Mouse (Mus musculus): ENCODE data around the gene Tmem202.

The Tmem202 gene

GRCm38 (mm10) chr9:59539441-59540137, at the start of gene Tmem202, which contains the start of gene Hexa:
Gene Tmem202, minus strand, starts transcription at chr9:59539847.
Gene Hexa, plus strand, starts transcription at chr9:59539540.
- DNase-seq (ENCODE audit: low spot score) = peak; percentile 88

- peak; percentile 33 for DNase-seq (ENCODE audit: low spot score)
Measured at GRCm38 (mm10) chr9:59588710-59589671, 49.3 kb upstream of the Tmem202 start.

DNA sequence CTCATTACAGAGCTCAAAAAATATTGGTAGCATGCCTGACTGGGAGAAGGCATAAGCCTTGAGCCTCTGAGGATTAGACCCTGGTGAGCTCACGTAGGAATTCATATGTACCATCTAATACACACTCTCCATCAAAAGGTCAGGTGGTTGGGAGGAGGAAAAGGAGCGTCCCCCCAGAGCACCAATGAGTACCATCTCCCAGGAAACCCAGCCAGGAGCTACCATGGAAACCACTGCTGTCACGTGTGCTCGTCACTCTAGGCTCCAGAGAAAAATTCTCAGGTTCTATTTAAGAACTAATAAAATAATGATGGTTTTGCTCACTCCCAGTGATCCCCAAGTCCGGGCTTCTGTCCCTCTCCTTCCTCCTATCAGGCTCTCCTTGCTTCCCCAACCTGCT, 48.6 kb upstream of the Tmem202 start:
- DNase-seq (ENCODE audit: low spot score) = no peak

DNA sequence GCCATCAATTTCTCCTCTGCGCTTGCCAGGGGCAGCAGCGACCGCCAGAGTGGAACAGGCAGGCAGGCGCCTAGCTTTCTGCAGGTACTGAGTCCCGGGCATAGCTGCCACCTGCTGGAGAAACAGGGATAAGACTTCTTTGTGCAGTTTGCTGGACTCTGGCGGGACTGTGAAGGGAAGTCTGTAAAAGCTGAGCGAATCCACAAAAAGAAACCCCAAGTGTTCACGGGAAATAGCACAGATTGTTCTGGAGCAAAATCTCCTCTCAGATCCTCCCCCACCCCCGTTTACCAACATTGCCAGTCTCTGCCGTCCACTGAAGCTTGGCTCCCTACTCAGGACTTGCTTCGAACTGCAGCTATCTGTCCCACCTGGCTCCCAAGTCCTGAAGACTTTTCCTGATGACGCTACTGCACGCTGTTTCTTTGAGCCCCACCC, 45.2 kb upstream of the Tmem202 start:
- peak; percentile 85 for DNase-seq (ENCODE audit: low spot score)

DNA sequence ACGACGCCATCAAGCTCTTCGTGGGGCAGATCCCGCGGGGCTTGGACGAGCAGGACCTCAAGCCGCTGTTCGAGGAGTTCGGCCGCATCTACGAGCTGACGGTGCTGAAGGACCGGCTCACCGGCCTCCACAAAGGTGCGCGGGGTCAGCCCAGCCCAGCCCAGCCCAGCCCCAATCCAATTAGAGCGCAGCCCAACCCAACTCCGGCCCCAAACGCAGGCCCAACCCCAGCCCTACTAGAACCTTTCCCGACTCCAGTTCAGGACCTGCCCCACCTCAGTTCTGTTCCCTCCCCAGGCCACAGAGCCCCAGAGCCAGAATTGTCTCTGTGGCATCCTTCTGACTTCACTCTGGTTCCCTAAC, 38.8 kb upstream of the Tmem202 start:
- DNase-seq (ENCODE audit: low spot score) = no peak

DNA sequence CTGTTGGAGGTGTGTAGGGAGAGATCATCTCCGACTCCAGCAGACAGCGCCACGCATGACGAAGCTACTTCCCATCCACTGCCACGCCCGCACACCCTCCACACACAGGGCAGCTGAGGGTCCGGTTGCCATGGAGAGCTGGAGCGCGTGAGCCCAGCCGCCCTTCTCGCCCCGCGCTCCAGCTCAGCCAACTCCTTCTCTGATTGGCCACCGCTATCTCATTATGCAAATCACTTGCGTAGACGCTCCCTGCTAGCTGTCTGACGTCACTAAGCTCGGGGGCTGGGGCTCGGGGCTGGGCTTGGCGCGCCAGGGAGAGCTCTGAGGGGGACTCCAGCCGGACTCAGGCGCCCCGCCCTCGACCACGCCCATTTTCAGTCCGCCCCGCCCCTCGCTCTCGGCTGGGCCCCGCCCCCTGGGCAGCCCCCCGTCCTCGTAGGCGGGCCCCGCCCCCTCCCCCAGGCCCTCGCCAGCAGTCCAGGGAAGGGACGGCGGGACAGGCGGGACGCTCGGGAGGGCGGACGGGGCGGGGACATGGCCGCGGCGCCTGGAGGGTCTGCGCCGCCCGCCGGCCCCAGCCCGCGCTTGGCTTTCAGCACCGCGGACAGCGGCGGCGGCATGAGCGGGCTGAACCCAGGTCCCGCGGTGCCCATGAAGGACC, 38.3 kb upstream of the Tmem202 start, which contains the start of gene Celf6:
TSS of gene Celf6 (plus strand) at position 74 of the 661 bp plus-strand sequence.
- peak; percentile 98 for DNase-seq (ENCODE audit: low spot score)

- no peak for DNase-seq (ENCODE audit: low spot score)
Measured at GRCm38 (mm10) chr9:59577401-59577800, 37.8 kb upstream of the Tmem202 start.

DNA sequence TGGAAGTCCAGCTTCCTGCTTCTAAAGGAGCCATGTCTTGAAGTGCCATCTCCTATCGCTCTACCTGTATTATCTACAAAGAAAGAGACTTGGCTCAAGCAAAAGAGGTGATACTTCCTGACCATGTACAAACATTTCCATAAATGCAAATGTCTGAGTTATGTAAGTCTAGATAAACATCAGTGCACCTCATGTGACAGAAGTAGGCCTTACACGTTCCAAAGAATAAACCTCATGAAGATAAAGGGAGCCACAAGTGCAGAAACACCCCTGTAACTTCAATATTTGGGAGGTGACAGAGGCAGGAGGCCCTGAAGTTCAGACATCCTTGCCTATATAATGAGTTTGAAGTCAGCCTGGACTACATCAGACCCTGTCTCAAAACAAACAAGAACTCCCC, 32.2 kb upstream of the Tmem202 start:
- no peak for DNase-seq (ENCODE audit: low spot score)

GRCm38 (mm10) chr9:59567111-59567510, 27.5 kb upstream of the Tmem202 start:
- DNase-seq (ENCODE audit: low spot score) = peak; percentile 84

DNA sequence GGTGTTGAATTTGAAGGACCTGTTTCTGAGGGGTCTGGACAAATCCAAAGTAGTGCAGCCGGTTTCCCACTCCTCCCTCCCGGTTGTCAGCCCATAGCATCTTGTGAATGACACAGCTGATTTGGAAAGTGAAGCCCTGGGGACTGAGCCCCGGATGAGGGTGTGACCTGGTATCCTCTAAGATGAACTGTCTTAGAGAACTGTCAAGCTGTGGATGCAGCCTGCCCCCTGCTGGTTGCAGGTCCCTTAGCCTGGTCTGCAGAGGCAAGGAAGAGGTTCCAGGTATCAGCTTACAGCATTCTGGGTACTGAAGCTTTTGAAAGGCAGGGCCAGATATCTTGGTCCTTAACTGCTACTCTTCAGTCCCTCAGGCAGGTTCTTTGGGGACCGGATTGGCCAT, 26.0 kb upstream of the Tmem202 start:
- DNase-seq (ENCODE audit: low spot score) = peak; percentile 79

- no peak for DNase-seq (ENCODE audit: low spot score)
Measured at GRCm38 (mm10) chr9:59553719-59554118, 14.1 kb upstream of the Tmem202 start.

GRCm38 (mm10) chr9:59552610-59553009, 13.0 kb upstream of the Tmem202 start:
- no peak for DNase-seq (ENCODE audit: low spot score)

DNA sequence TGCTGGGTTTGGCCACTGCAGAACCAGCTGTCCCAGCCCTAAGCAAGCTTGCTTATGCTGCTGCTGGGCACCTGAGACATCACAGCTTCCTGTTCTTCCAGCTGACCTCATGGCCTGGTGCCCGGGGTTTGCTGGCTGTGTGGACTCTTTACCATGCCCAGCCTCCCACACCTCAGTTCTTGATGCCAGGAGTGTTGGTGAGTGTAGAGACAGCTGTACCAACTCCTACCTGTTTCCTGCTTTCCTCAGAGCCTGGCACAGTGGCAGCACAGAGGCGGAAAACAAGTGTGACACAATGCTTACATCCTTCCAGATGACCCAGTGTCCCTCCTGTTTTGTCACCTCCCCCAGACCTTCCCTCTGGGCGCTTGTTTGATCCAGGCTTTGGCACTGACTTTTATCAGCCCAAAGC, 12.0 kb upstream of the Tmem202 start:
- DNase-seq (ENCODE audit: low spot score) = no peak

DNA sequence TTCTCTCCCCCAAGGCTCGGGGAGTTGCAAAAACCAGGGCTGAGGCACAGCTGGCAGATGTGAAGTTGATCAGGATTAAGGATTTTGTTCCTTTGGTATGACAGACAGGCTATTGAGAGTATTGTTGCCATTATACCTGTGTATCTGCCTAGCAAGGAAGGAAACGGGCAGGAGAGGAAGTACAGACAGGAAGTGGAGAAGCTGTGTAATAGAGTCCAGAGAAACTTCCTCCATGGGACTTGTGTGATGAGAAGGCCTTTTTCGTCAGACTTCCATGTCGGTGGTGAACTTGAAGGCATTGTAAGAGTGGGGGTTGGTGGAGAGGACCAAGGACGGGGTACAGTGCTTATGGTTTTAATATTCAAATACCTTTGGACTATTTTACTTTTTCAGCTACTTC, 11.4 kb upstream of the Tmem202 start:
- no peak for DNase-seq (ENCODE audit: low spot score)

GRCm38 (mm10) chr9:59550077-59550476, 10.4 kb upstream of the Tmem202 start:
- no peak for DNase-seq (ENCODE audit: low spot score)

DNA sequence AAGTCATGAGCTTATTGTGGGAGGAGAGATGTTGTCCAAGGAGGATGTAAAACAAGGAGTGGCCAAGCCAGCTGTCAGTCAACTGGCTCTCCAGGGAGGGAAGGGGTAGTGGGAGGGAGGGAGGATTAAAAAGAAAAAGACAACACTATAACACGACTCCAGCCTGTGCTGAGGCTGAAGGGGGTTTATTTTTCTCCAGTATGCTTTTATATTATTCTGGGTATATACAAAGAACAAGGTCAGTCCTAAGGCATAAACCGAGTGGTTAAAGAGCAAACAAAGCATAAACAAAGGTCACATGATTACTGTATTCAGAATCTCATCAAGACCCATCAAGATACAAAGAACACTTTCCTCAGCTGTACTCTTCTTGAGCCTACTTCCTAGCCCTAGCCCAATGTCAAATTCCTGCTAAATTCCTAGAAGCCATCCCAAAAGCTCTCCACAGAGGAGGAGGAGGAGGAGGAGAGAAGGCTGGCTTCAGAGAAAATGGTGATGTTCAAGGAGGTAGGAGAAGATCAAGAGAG, 9.4 kb upstream of the Tmem202 start:
- DNase-seq (ENCODE audit: low spot score) = no peak

- no peak for DNase-seq (ENCODE audit: low spot score)
Measured at GRCm38 (mm10) chr9:59547869-59548268, 8.2 kb upstream of the Tmem202 start.

GRCm38 (mm10) chr9:59544739-59545138, 5.1 kb upstream of the Tmem202 start:
- DNase-seq (ENCODE audit: low spot score) = no peak

GRCm38 (mm10) chr9:59542766-59543324, 3.2 kb upstream of the Tmem202 start:
- no peak for DNase-seq (ENCODE audit: low spot score)

- no peak for DNase-seq (ENCODE audit: low spot score)
Measured at GRCm38 (mm10) chr9:59541617-59542016, 2.0 kb upstream of the Tmem202 start.

GRCm38 (mm10) chr9:59537651-59538050, 2.0 kb downstream of the Tmem202 start:
- no peak for DNase-seq (ENCODE audit: low spot score)

DNA sequence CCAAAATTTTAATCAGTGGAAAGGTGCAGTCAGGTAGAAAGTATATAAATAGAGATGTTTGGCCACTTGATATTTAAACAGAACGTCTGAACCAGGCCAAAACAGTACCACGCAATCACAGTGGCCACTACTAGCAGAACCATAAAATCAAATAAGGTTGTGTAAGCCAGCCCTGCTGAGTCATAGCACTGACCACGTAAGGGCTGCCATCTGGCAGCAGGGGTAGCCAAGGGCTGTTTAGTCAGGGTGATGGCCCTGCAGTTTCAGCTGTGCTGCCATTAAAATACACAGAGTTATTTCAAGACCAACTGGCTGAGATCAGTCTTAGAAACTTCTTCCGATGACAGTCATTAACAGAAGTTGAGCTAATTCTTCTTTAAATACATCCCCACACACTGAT, 5.8 kb downstream of the Tmem202 start:
- no peak for DNase-seq (ENCODE audit: low spot score)
